Mouse (Mus musculus): ENCODE data around the gene Ifitm2. TPM values are rescaled to one million over a fixed set of nuclear protein-coding genes. Genes with fewer than 3 reads are reported as not detected.

Gene Ifitm2
- polyA plus RNA-seq, 1 experiment = 279 TPM

DNA sequence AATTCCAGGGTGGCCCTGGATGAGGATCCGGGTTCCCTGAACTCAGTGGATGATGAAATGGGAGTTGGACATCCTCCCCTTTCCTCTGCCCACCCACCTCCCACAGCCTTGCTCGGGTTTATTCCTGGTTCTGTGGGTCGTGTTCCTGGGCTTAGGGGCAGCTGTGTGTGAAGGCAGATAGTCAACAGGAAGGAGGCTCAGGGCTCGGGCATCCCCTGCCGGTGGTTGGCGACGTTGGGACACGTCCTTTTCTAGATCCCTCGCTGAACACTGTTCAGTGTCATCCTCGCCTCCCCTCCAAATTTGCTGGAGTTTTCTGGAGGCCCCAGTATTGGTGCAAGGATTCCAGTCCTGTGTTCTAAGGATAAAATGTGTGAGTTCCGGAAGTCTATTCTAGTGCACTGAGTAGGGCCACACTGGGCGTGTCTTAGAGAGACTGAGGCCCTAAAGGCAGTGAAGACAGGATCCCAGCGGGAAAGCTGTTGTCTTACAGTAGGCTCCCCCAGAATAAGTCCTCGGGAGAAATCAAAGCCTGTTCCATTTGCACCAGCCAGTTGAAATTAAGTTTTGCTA is 35.4 kb upstream of the Ifitm2 start:
- DNase-seq (ENCODE audit: low read depth in 1 of 2, low spot score in 2 of 2) = no peak
- no peak for TF ChIP-seq POLR2A (IDR thresholded peaks at IDR 0.05; ENCODE audit: low read depth, low read length)
- TF ChIP-seq CTCF (IDR thresholded peaks at IDR 0.05; ENCODE audit: extremely low read depth, insufficient read depth, insufficient read length, insufficient replicate concordance) = no peak
- Histone ChIP-seq H3K27ac (ENCODE audit: insufficient read depth, low read length) (no peak overlapping the region), H3K4me1 (ENCODE audit: control insufficient read depth, insufficient read depth, insufficient read length) (peaks cover 4% of the 10 kb centered on the region; the same call in 1 of the 2 replicates), H3K27me3 (ENCODE audit: control insufficient read depth, insufficient read depth, low read length) (no peaks in the 10 kb centered on the region), H3K36me3 (ENCODE audit: control insufficient read depth, insufficient read depth, low read length) (no peaks in the 10 kb centered on the region), H3K4me3 (ENCODE audit: extremely low read depth, insufficient read depth, insufficient read length) (no peak overlapping the region)
- WGBS = 38% methylated on average over 14 of the region's 14 CpGs

DNA sequence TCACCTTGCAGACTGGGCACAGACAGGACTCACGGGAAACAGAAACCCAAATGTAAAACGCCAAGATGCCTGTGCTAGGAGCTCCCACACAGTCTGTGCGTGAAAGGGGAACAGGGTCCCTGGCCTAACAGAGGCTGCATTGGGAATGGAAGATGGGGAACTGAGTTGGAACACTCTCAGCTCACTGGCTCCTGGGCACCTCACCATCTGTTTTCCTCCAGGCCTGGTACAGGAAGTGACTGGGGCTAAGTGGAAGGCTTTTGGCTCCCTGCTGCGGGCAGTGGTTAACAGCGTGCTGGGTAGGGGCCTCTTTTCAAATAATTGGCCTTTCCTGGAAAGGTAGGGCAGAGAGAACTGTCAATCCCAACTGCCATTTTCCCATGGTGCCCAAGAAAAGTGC is 34.8 kb upstream of the Ifitm2 start:
- peaks cover 4% of the 10 kb centered on the region; the same call in 1 of the 2 replicates for H3K4me1 ChIP-seq (ENCODE audit: control insufficient read depth, insufficient read depth, insufficient read length)
- TF ChIP-seq CTCF (IDR thresholded peaks at IDR 0.05; ENCODE audit: extremely low read depth, insufficient read depth, insufficient read length, insufficient replicate concordance) = no peak
- no peak for TF ChIP-seq POLR2A (IDR thresholded peaks at IDR 0.05; ENCODE audit: low read depth, low read length)
- no peak overlapping the region for H3K4me3 ChIP-seq (ENCODE audit: extremely low read depth, insufficient read depth, insufficient read length)
- no peak overlapping the region for H3K27ac ChIP-seq (ENCODE audit: insufficient read depth, low read length)
- no peak for DNase-seq (ENCODE audit: low read depth in 1 of 2, low spot score in 2 of 2)
- no peaks in the 10 kb centered on the region for H3K27me3 ChIP-seq (ENCODE audit: control insufficient read depth, insufficient read depth, low read length)
- WGBS = 26% methylated on average over 5 of the region's 5 CpGs
- no peaks in the 10 kb centered on the region for H3K36me3 ChIP-seq (ENCODE audit: control insufficient read depth, insufficient read depth, low read length)

DNA sequence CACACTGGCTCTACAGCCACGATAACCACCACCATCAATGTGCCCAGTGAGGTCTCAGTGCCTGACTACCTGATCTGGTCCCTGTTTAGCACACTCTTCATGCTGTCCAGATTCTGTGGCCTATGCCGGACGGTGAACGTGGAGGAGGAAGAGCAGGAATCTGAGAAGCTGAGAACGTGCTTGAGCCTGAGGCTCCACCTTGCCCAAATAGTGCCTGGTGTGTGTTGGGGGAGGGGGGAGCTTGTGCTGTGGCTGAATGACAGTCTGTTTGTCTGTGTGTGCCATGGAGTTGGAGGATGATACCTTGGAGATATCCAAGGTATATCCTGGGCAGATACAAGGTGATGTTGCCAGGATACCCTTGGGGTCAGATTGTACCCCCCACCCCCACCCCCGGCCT is 34.4 kb upstream of the Ifitm2 start:
- H3K4me1 ChIP-seq (ENCODE audit: control insufficient read depth, insufficient read depth, insufficient read length) = peaks cover 4% of the 10 kb centered on the region; the same call in 1 of the 2 replicates
- no peak for TF ChIP-seq POLR2A (IDR thresholded peaks at IDR 0.05; ENCODE audit: low read depth, low read length)
- H3K27ac ChIP-seq (ENCODE audit: insufficient read depth, low read length) = no peak overlapping the region
- H3K4me3 ChIP-seq (ENCODE audit: extremely low read depth, insufficient read depth, insufficient read length) = no peak overlapping the region
- no peaks in the 10 kb centered on the region for H3K27me3 ChIP-seq (ENCODE audit: control insufficient read depth, insufficient read depth, low read length)
- DNase-seq (ENCODE audit: low read depth in 1 of 2, low spot score in 2 of 2) = no peak
- no peaks in the 10 kb centered on the region for H3K36me3 ChIP-seq (ENCODE audit: control insufficient read depth, insufficient read depth, low read length)
- 34% methylated on average over 6 of the region's 6 CpGs for whole genome bisulfite sequencing

DNA sequence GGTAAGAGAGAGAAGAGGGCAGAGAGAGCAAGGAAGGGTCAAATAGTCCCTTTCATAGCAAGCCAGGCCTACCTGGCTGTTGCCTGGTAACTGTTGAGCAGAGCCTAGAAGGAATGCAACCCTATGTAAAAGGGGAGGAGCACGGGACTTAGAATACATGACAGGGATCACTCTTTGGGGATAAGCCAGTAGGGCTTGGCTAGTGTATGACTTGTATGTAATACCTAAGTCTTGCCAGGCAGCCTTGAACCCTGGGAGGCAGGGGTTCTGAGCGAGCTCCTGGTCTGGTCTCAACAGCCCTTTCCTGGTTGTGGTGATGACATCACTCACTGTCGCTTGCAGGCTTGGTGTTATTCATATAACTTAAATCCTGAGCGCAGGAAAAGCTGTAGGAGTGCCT is 33.2 kb upstream of the Ifitm2 start:
- TF ChIP-seq POLR2A (IDR thresholded peaks at IDR 0.05; ENCODE audit: low read depth, low read length) (no peak), CTCF (IDR thresholded peaks at IDR 0.05; ENCODE audit: extremely low read depth, insufficient read depth, insufficient read length, insufficient replicate concordance) (no peak)

DNA sequence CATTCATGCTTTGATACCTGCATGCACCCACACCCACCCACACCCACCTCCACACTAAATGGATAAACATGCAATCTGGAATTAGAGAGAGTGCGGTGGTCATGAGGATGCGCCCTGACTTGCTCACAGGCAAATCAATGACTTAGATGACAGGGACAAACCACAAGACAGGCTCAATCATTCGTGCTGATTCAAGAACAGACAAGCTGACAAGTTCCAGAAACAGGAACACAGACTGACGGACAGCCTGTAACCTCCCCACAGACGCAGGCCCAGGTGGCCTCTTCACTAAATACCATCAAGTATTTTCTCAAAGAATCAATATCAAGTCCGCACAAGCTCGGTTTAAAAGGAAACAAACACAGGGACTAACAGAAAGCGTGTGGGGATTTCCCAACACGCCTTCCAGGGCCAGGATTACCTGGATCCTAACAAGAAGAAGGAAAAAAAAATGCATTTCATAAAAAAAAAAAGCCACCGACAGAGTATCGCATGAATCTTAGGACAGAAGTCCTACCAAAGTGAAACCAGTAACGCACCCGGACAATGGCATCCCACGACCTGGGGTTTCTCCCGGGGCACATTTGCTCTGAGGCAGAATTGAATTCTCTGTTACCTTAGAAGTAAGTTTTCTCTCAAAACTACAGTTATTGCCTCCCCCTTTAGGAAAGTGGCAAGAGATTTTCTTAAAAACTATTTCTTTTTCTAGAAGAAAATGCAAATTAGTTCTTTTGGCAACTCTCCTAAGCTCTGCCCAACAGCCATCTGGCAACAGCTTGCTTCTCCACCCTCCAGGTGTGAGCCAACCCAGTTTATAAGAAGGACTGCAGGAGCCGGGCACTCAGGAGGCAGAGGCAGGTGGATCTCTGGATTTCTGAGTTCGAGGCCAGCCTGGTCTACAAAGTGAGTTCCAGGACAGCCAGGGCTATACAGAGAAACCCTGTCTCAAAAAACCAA is 31.7 kb upstream of the Ifitm2 start:
- TF ChIP-seq POLR2A (IDR thresholded peaks at IDR 0.05; ENCODE audit: low read depth, low read length) (no peak), CTCF (IDR thresholded peaks at IDR 0.05; ENCODE audit: extremely low read depth, insufficient read depth, insufficient read length, insufficient replicate concordance) (no peak)
- no peak overlapping the region for H3K4me3 ChIP-seq (ENCODE audit: extremely low read depth, insufficient read depth, insufficient read length)
- DNase-seq (ENCODE audit: low read depth in 1 of 2, low spot score in 2 of 2) = no peak
- H3K27me3 ChIP-seq (ENCODE audit: control insufficient read depth, insufficient read depth, low read length) = no peaks in the 10 kb centered on the region
- H3K36me3 ChIP-seq (ENCODE audit: control insufficient read depth, insufficient read depth, low read length) = no peaks in the 10 kb centered on the region
- peaks cover 4% of the 10 kb centered on the region; the same call in 1 of the 2 replicates for H3K4me1 ChIP-seq (ENCODE audit: control insufficient read depth, insufficient read depth, insufficient read length)
- no peak overlapping the region for H3K27ac ChIP-seq (ENCODE audit: insufficient read depth, low read length)
- 49% methylated on average over 17 of the region's 17 CpGs for WGBS

More for the DNA sequence above, 33.2 kb upstream of the Ifitm2 start:
- H3K27me3 ChIP-seq (ENCODE audit: control insufficient read depth, insufficient read depth, low read length) = no peaks in the 10 kb centered on the region
- H3K27ac ChIP-seq (ENCODE audit: insufficient read depth, low read length) = no peak overlapping the region
- H3K4me3 ChIP-seq (ENCODE audit: extremely low read depth, insufficient read depth, insufficient read length) = no peak overlapping the region
- DNase-seq (ENCODE audit: low read depth in 1 of 2, low spot score in 2 of 2) = no peak
- WGBS = 85% methylated on average over 4 of the region's 4 CpGs
- peaks cover 4% of the 10 kb centered on the region; the same call in 1 of the 2 replicates for H3K4me1 ChIP-seq (ENCODE audit: control insufficient read depth, insufficient read depth, insufficient read length)
- H3K36me3 ChIP-seq (ENCODE audit: control insufficient read depth, insufficient read depth, low read length) = no peaks in the 10 kb centered on the region

DNA sequence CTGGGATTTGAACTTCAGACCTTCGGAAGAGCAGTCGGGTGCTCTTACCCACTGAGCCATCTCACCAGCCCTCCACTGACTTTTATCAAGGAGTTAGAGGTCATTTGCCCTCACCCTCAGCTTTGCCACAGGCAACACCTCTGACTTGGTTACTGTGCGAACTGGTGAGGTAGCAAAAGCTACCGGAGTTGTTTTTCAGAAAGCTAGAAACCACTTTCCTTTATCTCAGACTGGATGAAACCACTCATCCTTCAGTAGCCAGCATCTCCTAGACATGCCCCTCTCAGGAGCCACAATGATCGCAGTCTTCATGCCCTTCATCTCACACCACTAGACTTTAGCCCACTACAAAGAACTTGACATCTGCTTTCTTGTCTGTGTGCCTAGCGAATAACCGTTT is 27.2 kb upstream of the Ifitm2 start:
- TF ChIP-seq POLR2A (IDR thresholded peaks at IDR 0.05; ENCODE audit: low read depth, low read length) (no peak), CTCF (IDR thresholded peaks at IDR 0.05; ENCODE audit: extremely low read depth, insufficient read depth, insufficient read length, insufficient replicate concordance) (no peak)
- Histone ChIP-seq H3K27me3 (ENCODE audit: control insufficient read depth, insufficient read depth, low read length) (no peaks in the 10 kb centered on the region), H3K36me3 (ENCODE audit: control insufficient read depth, insufficient read depth, low read length) (no peaks in the 10 kb centered on the region), H3K27ac (ENCODE audit: insufficient read depth, low read length) (no peak overlapping the region), H3K4me3 (ENCODE audit: extremely low read depth, insufficient read depth, insufficient read length) (no peak overlapping the region), H3K4me1 (ENCODE audit: control insufficient read depth, insufficient read depth, insufficient read length) (no peaks in the 10 kb centered on the region; the same call in 1 of the 2 replicates)
- 74% methylated on average over 7 of the region's 7 CpGs for WGBS
- no peak for DNase-seq (ENCODE audit: low read depth in 1 of 2, low spot score in 2 of 2)
